Mouse (Mus musculus) neural tube, embryonic 14.5 days (tissue): ENCODE data around the gene Dnal4. TPM values are rescaled to one million over a fixed set of nuclear protein-coding genes. Genes with fewer than 3 reads are reported as not detected.

ENCODE experiments used
- ATAC-seq: fragments of 200-750 bp; cut with Nextera tagmentation; 2 replicates; pipeline ENCODE4 v1.8.0; 2017; ENCODE audit warnings: low read depth, mild to moderate bottlenecking, moderate TSS enrichment, moderate library complexity
- H3K27ac ChIP-seq: fragments of 300-500 bp; sonication (generic); 2 replicates; pipeline ENCODE4 v1.5.1; 2014; ENCODE audit warnings: low read depth, mild to moderate bottlenecking, control low read depth, low read length, moderate library complexity, mixed read lengths
- H3K27me3 ChIP-seq: fragments of 300-500 bp; sonication (generic); 2 replicates; pipeline ENCODE4 v1.6.1; 2014; ENCODE audit warnings: low read length; ENCODE audit not compliant: control insufficient read depth, insufficient read depth
- H3K36me3 ChIP-seq: fragments of 300-500 bp; sonication (generic); 2 replicates; pipeline ENCODE4 v1.6.1; 2014; ENCODE audit warnings: low read length, mixed read lengths; ENCODE audit not compliant: control insufficient read depth, insufficient read depth
- H3K4me1 ChIP-seq: fragments of 300-500 bp; sonication (generic); 2 replicates; pipeline ENCODE4 v1.6.1; 2014; ENCODE audit warnings: low read length; ENCODE audit not compliant: control insufficient read depth, insufficient read depth
- H3K4me2 ChIP-seq: fragments of 300-500 bp; sonication (generic); 2 replicates; pipeline ENCODE4 v1.6.1; 2014; ENCODE audit warnings: mild to moderate bottlenecking, low read depth, low read length, control low read depth
- H3K4me3 ChIP-seq: fragments of 300-500 bp; sonication (generic); 2 replicates; pipeline ENCODE4 v1.5.1; 2014; ENCODE audit warnings: low read depth, low read length, control low read depth, mixed read lengths
- H3K9ac ChIP-seq: fragments of 300-500 bp; sonication (generic); replicated peaks from 2 replicates; pipeline ENCODE4 v1.6.1; 2014; ENCODE audit warnings: low read depth, mild to moderate bottlenecking, control low read depth, low read length, mixed read lengths
- H3K9me3 ChIP-seq: fragments of 300-500 bp; sonication (generic); 2 replicates; pipeline ENCODE4 v1.6.1; 2016; ENCODE audit warnings: low read length; ENCODE audit not compliant: control insufficient read depth
- WGBS: fragments of 180-500 bp; shearing (Covaris S2); extraction: QIAGEN DNeasy Blood & Tissue Kit; methylation state at CpG from one replicate; pipeline ENCODE4 v1.1.7; 2014; 5-methylcytosine and 5-hydroxymethylcytosine counted together
- polyA plus RNA-seq: library from polyadenylated mRNA; unstranded; fragments of >200 nt; fragmentation: Nextera tagmentation; extraction: Ambion mirVana; gene quantifications from 2 replicates; pipeline ENCODE4 v1.2.1, GENCODE M21; 2014

Gene Dnal4
- polyA plus RNA-seq, 1 experiment from 2014 or later: 62.2 TPM

DNA sequence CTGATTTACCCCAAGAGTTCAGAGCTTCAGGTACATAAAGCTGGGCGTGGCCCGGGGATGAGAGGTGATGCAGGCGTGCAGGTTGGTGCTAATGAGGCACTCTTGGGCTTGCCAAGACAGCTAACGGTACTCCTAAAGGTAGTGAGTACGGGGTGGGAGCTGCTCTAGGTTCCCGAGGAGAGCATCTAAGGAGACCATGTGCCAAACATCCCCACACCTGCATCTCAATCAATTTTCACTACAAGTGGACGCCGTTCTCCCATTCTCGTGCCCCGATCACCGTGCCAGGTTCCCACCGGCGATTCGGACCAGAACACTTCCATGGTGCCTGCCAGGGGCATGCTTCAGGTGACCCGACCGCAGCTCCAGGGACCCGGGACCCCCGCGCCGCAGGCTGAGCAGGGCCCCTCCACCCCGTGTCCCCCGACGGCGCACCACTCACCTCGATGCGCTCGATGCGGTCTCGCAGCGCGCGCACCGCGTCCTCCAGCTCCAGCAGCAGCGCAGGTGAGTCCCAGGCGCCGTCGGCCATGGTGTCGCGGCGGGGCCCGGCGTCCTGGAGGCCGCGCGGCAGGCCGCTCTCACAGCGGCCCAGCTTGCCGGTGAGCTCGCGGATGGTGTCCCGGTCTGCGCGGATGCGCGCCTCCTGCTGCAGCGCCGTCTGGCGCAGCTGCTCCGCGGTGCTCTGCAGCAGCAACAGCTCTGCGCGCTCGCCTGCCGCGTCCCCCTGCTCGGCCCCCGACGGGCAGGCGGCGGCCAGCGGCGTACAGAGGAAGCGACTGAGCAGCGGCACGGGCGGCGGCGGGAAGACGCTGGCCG is 26.1 kb upstream of the Dnal4 start:
- Histone ChIP-seq H3K9ac (peak overlapping the region; percentile 74), H3K4me2 (peak overlapping the region; percentile 68), H3K27me3 (peaks cover 16% of the 10 kb centered on the region), H3K4me3 (peak overlapping the region; percentile 63), H3K36me3 (no peaks in the 10 kb centered on the region), H3K4me1 (peaks cover 15% of the 10 kb centered on the region; the same call in 1 of the 2 replicates), H3K27ac (peak overlapping the region; percentile 84), H3K9me3 (no peaks in the 10 kb centered on the region)
- WGBS: 5% methylated on average over 81 of the region's 81 CpGs
- ATAC-seq: peak; percentile 65

DNA sequence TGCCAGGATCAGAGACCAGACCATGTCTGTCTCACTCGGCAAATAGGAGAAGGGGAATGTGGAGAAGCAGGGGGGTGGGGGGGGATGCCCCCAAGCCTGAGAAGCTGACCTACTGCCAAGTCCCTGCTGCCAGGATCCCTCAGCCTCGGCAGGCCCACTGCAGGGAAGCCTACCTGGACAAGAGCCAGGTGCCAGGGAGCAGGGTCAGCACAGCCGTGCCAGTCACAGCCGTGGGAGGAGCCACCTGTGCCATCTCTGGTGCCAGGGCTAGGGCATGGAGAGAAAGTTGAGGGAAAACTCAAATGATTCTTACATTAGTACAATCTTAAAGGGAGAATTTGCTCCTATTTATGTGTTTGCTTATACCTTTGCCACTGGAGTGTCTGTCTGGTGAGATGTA is 24.7 kb upstream of the Dnal4 start:
- WGBS: 58% methylated on average over 4 of the region's 4 CpGs
- peaks cover 16% of the 10 kb centered on the region for H3K27me3 ChIP-seq
- no peak overlapping the region for H3K4me3 ChIP-seq
- peaks cover 15% of the 10 kb centered on the region; the same call in 1 of the 2 replicates for H3K4me1 ChIP-seq
- no peaks in the 10 kb centered on the region for H3K36me3 ChIP-seq
- H3K27ac ChIP-seq: no peak overlapping the region
- no peaks in the 10 kb centered on the region for H3K9me3 ChIP-seq
- H3K9ac ChIP-seq: no peak overlapping the region
- ATAC-seq: no peak
- no peak overlapping the region for H3K4me2 ChIP-seq

DNA sequence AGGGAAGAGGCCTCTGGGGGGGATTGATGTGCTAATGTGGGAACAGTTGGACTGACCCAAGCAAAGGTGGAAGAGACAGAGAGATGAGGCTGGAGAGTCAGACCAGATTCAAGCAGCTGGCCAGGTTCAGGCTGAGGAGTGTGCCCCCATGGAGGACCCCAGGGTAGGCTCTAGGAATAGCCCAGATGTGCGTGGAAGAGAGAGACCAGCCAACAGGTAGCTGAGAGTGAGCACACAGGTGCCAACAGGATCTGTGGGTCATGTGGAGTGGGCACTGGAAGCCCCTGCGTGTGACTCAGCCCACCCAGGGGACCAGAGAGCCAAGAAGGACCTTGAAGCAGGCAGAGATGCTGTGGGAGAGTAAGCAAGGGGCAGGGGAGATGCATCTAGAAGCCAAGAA is 24.0 kb upstream of the Dnal4 start:
- 88% methylated on average over 2 of the region's 2 CpGs for WGBS
- ATAC-seq: no peak
- Histone ChIP-seq H3K36me3 (no peaks in the 10 kb centered on the region), H3K4me1 (peaks cover 15% of the 10 kb centered on the region; the same call in 1 of the 2 replicates), H3K4me2 (no peak overlapping the region), H3K4me3 (no peak overlapping the region), H3K27me3 (peaks cover 16% of the 10 kb centered on the region), H3K9me3 (no peaks in the 10 kb centered on the region), H3K27ac (no peak overlapping the region), H3K9ac (no peak overlapping the region)

- no peak overlapping the region for H3K4me2 ChIP-seq
- no peak overlapping the region for H3K9ac ChIP-seq
- H3K27ac ChIP-seq: no peak overlapping the region
- ATAC-seq: no peak
- no peaks in the 10 kb centered on the region for H3K9me3 ChIP-seq
- H3K4me1 ChIP-seq: peaks cover 15% of the 10 kb centered on the region; the same call in 1 of the 2 replicates
- peaks cover 7% of the 10 kb centered on the region for H3K27me3 ChIP-seq
- no peak overlapping the region for H3K4me3 ChIP-seq
- no peaks in the 10 kb centered on the region for H3K36me3 ChIP-seq
- 42% methylated on average over 11 of the region's 11 CpGs for WGBS
Observed at GRCm38 (mm10) chr15:79800701-79801100, 23.1 kb upstream of the Dnal4 start.

DNA sequence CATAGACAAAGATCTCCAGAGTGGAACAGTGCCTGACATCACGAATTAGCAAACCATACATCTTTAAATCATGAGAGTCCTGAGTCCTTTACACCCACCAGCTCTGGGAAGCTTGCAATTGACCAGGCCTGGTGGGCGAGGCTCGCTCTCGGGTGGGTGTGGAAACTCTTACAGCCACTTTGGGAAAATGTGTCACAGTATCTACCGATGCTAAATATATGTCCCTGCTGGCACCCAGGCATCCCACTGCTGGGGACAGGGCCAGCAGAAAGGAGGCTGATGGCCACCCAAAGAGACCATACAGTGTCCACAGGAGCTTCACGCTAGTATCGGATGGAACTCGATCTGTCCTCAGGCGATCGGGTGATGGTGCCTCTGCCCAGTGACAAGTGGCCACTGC is 20.9 kb upstream of the Dnal4 start:
- Histone ChIP-seq H3K4me1 (peaks cover 6% of the 10 kb centered on the region; the same call in 1 of the 2 replicates), H3K27ac (no peak overlapping the region), H3K9me3 (no peaks in the 10 kb centered on the region), H3K9ac (no peak overlapping the region), H3K27me3 (peaks cover 4% of the 10 kb centered on the region), H3K4me3 (no peak overlapping the region), H3K36me3 (no peaks in the 10 kb centered on the region), H3K4me2 (no peak overlapping the region)
- WGBS: 86% methylated on average over 10 of the region's 10 CpGs
- ATAC-seq: no peak

- 91% methylated on average over 8 of the region's 8 CpGs for WGBS
- Histone ChIP-seq H3K27me3 (no peaks in the 10 kb centered on the region; the same call in 1 of the 2 replicates), H3K4me3 (no peak overlapping the region), H3K27ac (no peak overlapping the region), H3K4me2 (no peak overlapping the region), H3K9me3 (no peaks in the 10 kb centered on the region), H3K4me1 (no peaks in the 10 kb centered on the region; the same call in 1 of the 2 replicates), H3K36me3 (no peaks in the 10 kb centered on the region), H3K9ac (no peak overlapping the region)
- ATAC-seq: no peak
Observed at GRCm38 (mm10) chr15:79797680-79798079, 20.0 kb upstream of the Dnal4 start.

GRCm38 (mm10) chr15:79797096-79797495 is 19.4 kb upstream of the Dnal4 start:
- 82% methylated on average over 7 of the region's 7 CpGs for WGBS

DNA sequence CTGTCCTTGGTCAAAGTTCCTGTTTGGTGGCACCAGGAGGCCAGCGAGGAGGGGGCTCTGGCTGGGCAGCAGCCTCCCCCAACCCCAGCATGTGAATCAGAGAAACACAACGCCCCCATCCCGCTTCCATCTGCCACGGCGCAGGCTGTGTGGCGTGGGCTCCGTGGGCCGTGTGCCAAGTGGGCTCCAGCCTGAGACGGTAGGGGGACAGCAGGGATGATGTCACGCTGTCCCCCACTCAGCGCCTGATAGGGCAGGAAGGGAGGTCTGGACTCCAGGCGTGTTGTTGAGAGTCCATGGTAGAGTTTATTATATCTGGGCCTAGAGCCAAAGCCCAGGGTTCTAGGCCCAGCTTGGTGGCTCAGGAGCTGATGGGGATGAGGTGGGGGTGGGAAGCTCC is 18.6 kb upstream of the Dnal4 start:
- H3K4me3 ChIP-seq: no peak overlapping the region
- WGBS: 71% methylated on average over 12 of the region's 12 CpGs
- no peak for ATAC-seq
- H3K9ac ChIP-seq: no peak overlapping the region
- H3K4me2 ChIP-seq: no peak overlapping the region
- H3K9me3 ChIP-seq: no peaks in the 10 kb centered on the region
- no peaks in the 10 kb centered on the region for H3K4me1 ChIP-seq
- H3K36me3 ChIP-seq: no peaks in the 10 kb centered on the region
- H3K27ac ChIP-seq: no peak overlapping the region
- H3K27me3 ChIP-seq: no peaks in the 10 kb centered on the region

More at GRCm38 (mm10) chr15:79797096-79797495, 19.4 kb upstream of the Dnal4 start:
- Histone ChIP-seq H3K4me1 (no peaks in the 10 kb centered on the region; the same call in 1 of the 2 replicates), H3K27ac (no peak overlapping the region), H3K9me3 (no peaks in the 10 kb centered on the region), H3K4me2 (no peak overlapping the region), H3K27me3 (no peaks in the 10 kb centered on the region; the same call in 1 of the 2 replicates), H3K4me3 (no peak overlapping the region), H3K9ac (no peak overlapping the region), H3K36me3 (no peaks in the 10 kb centered on the region)
- ATAC-seq: no peak

- H3K9ac ChIP-seq: no peak overlapping the region
- no peak overlapping the region for H3K27ac ChIP-seq
- ATAC-seq: no peak
- H3K4me3 ChIP-seq: no peak overlapping the region
- 39% methylated on average over 20 of the region's 20 CpGs for WGBS
- no peaks in the 10 kb centered on the region for H3K36me3 ChIP-seq
- no peak overlapping the region for H3K4me2 ChIP-seq
- no peaks in the 10 kb centered on the region for H3K27me3 ChIP-seq
- no peaks in the 10 kb centered on the region for H3K9me3 ChIP-seq
- no peaks in the 10 kb centered on the region for H3K4me1 ChIP-seq
Observed at GRCm38 (mm10) chr15:79794173-79794572, 16.5 kb upstream of the Dnal4 start.
